Mouse (Mus musculus): ENCODE measurements around the gene Pcyt2. TPM values are rescaled to one million over a fixed set of nuclear protein-coding genes. Genes with fewer than 3 reads are reported as not detected.

Pcyt2 gene
- polyA plus RNA-seq, 1 experiment: 51.5 TPM

GRCm38 (mm10) chr11:120560952-120561728, 56.6 kb downstream of the Pcyt2 start:
- TF ChIP-seq FOSL1 (IDR thresholded peaks at IDR 0.05; ENCODE audit: insufficient read depth, low read length, poor library complexity, severe bottlenecking) (no peak), MYOG (IDR thresholded peaks at IDR 0.05; ENCODE audit: control insufficient read depth, extremely low read depth, insufficient read length) (no peak), CEBPB (IDR thresholded peaks at IDR 0.05; ENCODE audit: low read depth) (no peak), CTCF (IDR thresholded peaks at IDR 0.05; ENCODE audit: control insufficient read depth, insufficient read depth, insufficient read length) (no peak), USF1 (IDR thresholded peaks at IDR 0.05; ENCODE audit: low read depth) (no peak), MYOD1 (IDR thresholded peaks at IDR 0.05; ENCODE audit: control insufficient read depth, insufficient read length, low read depth) (no peak), MAX (IDR thresholded peaks at IDR 0.05) (no peak)
- peaks cover 19% of the 10 kb centered on the region for H3K79me2 ChIP-seq (ENCODE audit: control insufficient read depth, insufficient read depth)
- H3K27me3 ChIP-seq (ENCODE audit: control insufficient read depth, insufficient read depth, insufficient read length): no peaks in the 10 kb centered on the region
- H3ac ChIP-seq (ENCODE audit: control insufficient read depth, insufficient read length, low read depth): no peak overlapping the region
- H3K79me3 ChIP-seq (ENCODE audit: low read depth): peaks cover 4% of the 10 kb centered on the region
- peaks cover 71% of the 10 kb centered on the region for H3K36me3 ChIP-seq (ENCODE audit: control insufficient read depth, insufficient read depth)
- no peak overlapping the region for H3K4me3 ChIP-seq (ENCODE audit: insufficient read depth, poor library complexity, severe bottlenecking)

Small RNA genes lying within 50 kb of the gene (microRNA-seq; reads per million reads assigned to microRNA genes)
- gene Mir6936 (ENCODE audit: borderline microRNAs expressed): 2.4 reads per million, percentile 42 among the genes with 10 or more reads in this experiment

Other genes with a start within 250 kb of the Pcyt2 start
- 18.0 TPM for gene Faap100, start 239.2 kb downstream of the Pcyt2 start, polyA plus RNA-seq (2012; fragmentation: generic; extraction: Trizol)
- gene Nploc4, start 180.2 kb downstream of the Pcyt2 start, polyA plus RNA-seq (2012; fragmentation: generic; extraction: Trizol): 61.8 TPM
- gene Tspan10, start 175.3 kb downstream of the Pcyt2 start, polyA plus RNA-seq (2012; fragmentation: generic; extraction: Trizol): 0.02 TPM
- gene Pde6g, start 164.4 kb downstream of the Pcyt2 start, polyA plus RNA-seq (2012; fragmentation: generic; extraction: Trizol): 0.13 TPM
- gene Oxld1, start 159.9 kb downstream of the Pcyt2 start, polyA plus RNA-seq (2012; fragmentation: generic; extraction: Trizol): 7.5 TPM
- gene Ccdc137, start 159.8 kb downstream of the Pcyt2 start, polyA plus RNA-seq (2012; fragmentation: generic; extraction: Trizol): 24.6 TPM
- gene Arl16, start 150.3 kb downstream of the Pcyt2 start, polyA plus RNA-seq (2012; fragmentation: generic; extraction: Trizol): 26.4 TPM
- gene Mrpl12, start 133.3 kb downstream of the Pcyt2 start, polyA plus RNA-seq (2012; fragmentation: generic; extraction: Trizol): 338 TPM
- gene Slc25a10, start 126.1 kb downstream of the Pcyt2 start, polyA plus RNA-seq (2012; fragmentation: generic; extraction: Trizol): 154 TPM
- gene Gcgr, start 87.2 kb downstream of the Pcyt2 start, polyA plus RNA-seq (2012; fragmentation: generic; extraction: Trizol): not detected
- 90.7 TPM for gene Mcrip1, start 68.2 kb downstream of the Pcyt2 start, polyA plus RNA-seq (2012; fragmentation: generic; extraction: Trizol)
- gene Ppp1r27, start 66.8 kb downstream of the Pcyt2 start, polyA plus RNA-seq (2012; fragmentation: generic; extraction: Trizol): 0.12 TPM
- 519 TPM for gene P4hb, start 44.7 kb downstream of the Pcyt2 start, polyA plus RNA-seq (2012; fragmentation: generic; extraction: Trizol)
- 1,072 TPM for gene Arhgdia, start 36.3 kb downstream of the Pcyt2 start, polyA plus RNA-seq (2012; fragmentation: generic; extraction: Trizol)
- 218 TPM for gene Alyref, start 19.6 kb downstream of the Pcyt2 start, polyA plus RNA-seq (2012; fragmentation: generic; extraction: Trizol)
- gene Anapc11, start 19.5 kb downstream of the Pcyt2 start, polyA plus RNA-seq (2012; fragmentation: generic; extraction: Trizol): 254 TPM
- gene Npb, start 9.5 kb downstream of the Pcyt2 start, polyA plus RNA-seq (2012; fragmentation: generic; extraction: Trizol): not detected
- gene Sirt7, start 7.3 kb upstream of the Pcyt2 start, polyA plus RNA-seq (2012; fragmentation: generic; extraction: Trizol): 21.9 TPM
- gene Mafg, start 15.7 kb upstream of the Pcyt2 start, polyA plus RNA-seq (2012; fragmentation: generic; extraction: Trizol): 33.3 TPM
- gene Pycr1, start 25.8 kb upstream of the Pcyt2 start, polyA plus RNA-seq (2012; fragmentation: generic; extraction: Trizol): 16.1 TPM
- not detected for gene Myadml2, start 30.2 kb upstream of the Pcyt2 start, polyA plus RNA-seq (2012; fragmentation: generic; extraction: Trizol)
- 0.43 TPM for gene Notum, start 43.2 kb upstream of the Pcyt2 start, polyA plus RNA-seq (2012; fragmentation: generic; extraction: Trizol)
- gene Aspscr1, start 55.0 kb upstream of the Pcyt2 start, polyA plus RNA-seq (2012; fragmentation: generic; extraction: Trizol): 66.0 TPM
- 57.6 TPM for gene Cenpx, start 95.8 kb upstream of the Pcyt2 start, polyA plus RNA-seq (2012; fragmentation: generic; extraction: Trizol)
- 13.5 TPM for gene Lrrc45, start 96.0 kb upstream of the Pcyt2 start, polyA plus RNA-seq (2012; fragmentation: generic; extraction: Trizol)
- 2.5 TPM for gene Rac3, start 103.5 kb upstream of the Pcyt2 start, polyA plus RNA-seq (2012; fragmentation: generic; extraction: Trizol)
- gene Dcxr, start 109.3 kb upstream of the Pcyt2 start, polyA plus RNA-seq (2012; fragmentation: generic; extraction: Trizol): 15.4 TPM
- gene Cbr2, start 114.2 kb upstream of the Pcyt2 start, polyA plus RNA-seq (2012; fragmentation: generic; extraction: Trizol): 51.7 TPM
- gene Hmga1b, start 144.9 kb upstream of the Pcyt2 start, polyA plus RNA-seq (2012; fragmentation: generic; extraction: Trizol): 774 TPM
- gene Rfng, start 166.3 kb upstream of the Pcyt2 start, polyA plus RNA-seq (2012; fragmentation: generic; extraction: Trizol): 17.6 TPM
- gene Gps1, start 166.3 kb upstream of the Pcyt2 start, polyA plus RNA-seq (2012; fragmentation: generic; extraction: Trizol): 187 TPM
- 64.7 TPM for gene Dus1l, start 178.5 kb upstream of the Pcyt2 start, polyA plus RNA-seq (2012; fragmentation: generic; extraction: Trizol)
- 199 TPM for gene Fasn, start 206.6 kb upstream of the Pcyt2 start, polyA plus RNA-seq (2012; fragmentation: generic; extraction: Trizol)

Measured in C2C12 (cell line).